Mouse (Mus musculus) liver, postnatal 0 days (tissue): ENCODE results near the gene Prkca.

Source experiments
- CTCF ChIP-seq: sonication (generic); IDR thresholded peaks from 2 replicates; pipeline ENCODE4 v1.5.1; 2016; ENCODE audit warnings: antibody characterized with exemption, low read depth
- EP300 ChIP-seq: IDR thresholded peaks from 2 replicates; pipeline ENCODE4 v1.6.1; 2016; ENCODE audit warnings: antibody characterized with exemption, low read depth, mild to moderate bottlenecking

GRCm38 (mm10) chr11:108330818-108331217, 12.9 kb downstream of the Prkca start:
- TF ChIP-seq CTCF (no peak), EP300 (no peak)
